Mouse (Mus musculus) ES-Bruce4 (cell line): ENCODE measurements at regions not wholly inside any gene's neighbourhood (a gene's known extent, or its start where the extent isn't known, plus 50 kb on each side); places are given as distances from the start of the nearest gene placed in this dataset.

Source experiments
- CTCF ChIP-seq: IDR thresholded peaks from one replicate; pipeline ENCODE4 v1.8.1; 2011; ENCODE audit warnings: low read depth, low read length
- POLR2A ChIP-seq: IDR thresholded peaks from one replicate; pipeline ENCODE4 v1.8.1; 2011; ENCODE audit warnings: low read length; ENCODE audit not compliant: insufficient read depth

DNA sequence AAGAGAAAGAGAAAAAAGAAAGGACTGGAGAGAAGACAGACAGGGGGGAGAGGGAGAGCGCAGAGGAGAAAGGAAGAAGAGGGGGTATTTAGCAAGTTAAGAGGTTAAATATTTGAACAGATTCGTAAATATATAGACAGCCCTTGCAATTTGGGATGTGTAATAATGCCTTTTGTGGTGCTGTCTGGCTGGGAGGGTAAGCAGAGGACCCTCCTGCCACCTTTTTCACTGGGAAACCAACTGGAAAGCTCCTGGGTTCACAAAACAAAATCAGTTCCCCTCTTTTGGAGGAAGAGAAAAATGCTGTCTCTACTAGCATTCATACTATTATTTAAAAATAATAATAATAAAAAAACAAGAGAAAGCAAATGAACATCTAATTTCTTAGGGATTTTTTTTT, 124.5 kb downstream of the Tmem161b start:
- no peak for TF ChIP-seq CTCF
- no peak for TF ChIP-seq POLR2A
